Mouse (Mus musculus) skeletal muscle tissue, adult 2 months (tissue): ENCODE measurements around the gene Arl16.
"Not testable (repeated sequence)": the region's sequence is repeated elsewhere in the genome, so short reads cannot be mapped to it uniquely, and the experiment has no call there.

ENCODE experiments used
- DNase-seq: peaks from one replicate; pipeline ENCODE4 v3.0.0-alpha.2; 2012; ENCODE audit warnings: low read depth, low spot score

The Arl16 gene

GRCm38 (mm10) chr11:120467051-120467735 lies at the start of gene Arl16:
Gene Arl16 (minus strand): TSS chr11:120467607.
- DNase-seq = peak; percentile 98

GRCm38 (mm10) chr11:120517147-120517546 lies 49.7 kb upstream of the Arl16 start:
- no peak for DNase-seq

- DNase-seq = peak; percentile 77
Observed at GRCm38 (mm10) chr11:120515611-120516010, 48.2 kb upstream of the Arl16 start.

GRCm38 (mm10) chr11:120514262-120514661 lies 46.9 kb upstream of the Arl16 start:
- not testable (repeated sequence) for DNase-seq

GRCm38 (mm10) chr11:120512790-120513453 lies 45.5 kb upstream of the Arl16 start:
- DNase-seq = no peak

GRCm38 (mm10) chr11:120510375-120511030 lies 43.1 kb upstream of the Arl16 start:
- DNase-seq = no peak

GRCm38 (mm10) chr11:120509940-120510339 lies 42.5 kb upstream of the Arl16 start:
- DNase-seq = no peak

GRCm38 (mm10) chr11:120508290-120508870 lies 41.0 kb upstream of the Arl16 start:
- no peak for DNase-seq

GRCm38 (mm10) chr11:120507611-120508289 lies 40.3 kb upstream of the Arl16 start:
- no peak for DNase-seq

GRCm38 (mm10) chr11:120506899-120507298 lies 39.5 kb upstream of the Arl16 start:
- no peak for DNase-seq

- DNase-seq = no peak
Observed at GRCm38 (mm10) chr11:120505661-120506060, 38.3 kb upstream of the Arl16 start.

- no peak for DNase-seq
Observed at GRCm38 (mm10) chr11:120501701-120502100, 34.3 kb upstream of the Arl16 start.

GRCm38 (mm10) chr11:120501018-120501417 lies 33.6 kb upstream of the Arl16 start:
- DNase-seq = no peak

- DNase-seq = no peak
Observed at GRCm38 (mm10) chr11:120500357-120500756, 33.0 kb upstream of the Arl16 start.

- DNase-seq = no peak
Observed at GRCm38 (mm10) chr11:120499894-120500293, 32.5 kb upstream of the Arl16 start.

- no peak for DNase-seq
Observed at GRCm38 (mm10) chr11:120498891-120499290, 31.5 kb upstream of the Arl16 start.

GRCm38 (mm10) chr11:120498226-120498625 lies 30.8 kb upstream of the Arl16 start:
- no peak for DNase-seq

- no peak for DNase-seq
Observed at GRCm38 (mm10) chr11:120497436-120497835, 30.0 kb upstream of the Arl16 start.

GRCm38 (mm10) chr11:120493911-120494310 lies 26.5 kb upstream of the Arl16 start:
- no peak for DNase-seq

- DNase-seq = no peak
Observed at GRCm38 (mm10) chr11:120493351-120493750, 25.9 kb upstream of the Arl16 start.

- no peak for DNase-seq
Observed at GRCm38 (mm10) chr11:120492878-120493203, 25.4 kb upstream of the Arl16 start.
